Mouse (Mus musculus) thymus, adult 2 months (tissue): ENCODE measurements around the gene D130043K22Rik. TPM values are rescaled to one million over a fixed set of nuclear protein-coding genes. Genes with fewer than 3 reads are reported as not detected.
A peak's percentile ranks its signal among the peaks of the same experiment; 100 is the strongest.

ENCODE experiments used
- DNase-seq: peaks from one replicate; pipeline ENCODE4 v3.0.0; 2021
- H3K27ac ChIP-seq: fragments of 200-500 bp; 2 replicates; pipeline ENCODE4 v1.5.1; 2012; ENCODE audit warnings: low read length, control low read depth; ENCODE audit not compliant: control insufficient read depth, insufficient read depth
- H3K27me3 ChIP-seq: fragments of 200-500 bp; 2 replicates; pipeline ENCODE4 v1.6.1; 2012; ENCODE audit warnings: mild to moderate bottlenecking, low read length, moderate library complexity, mixed read lengths; ENCODE audit not compliant: control insufficient read depth, insufficient read depth
- H3K36me3 ChIP-seq: fragments of 200-500 bp; 2 replicates; pipeline ENCODE4 v1.6.1; 2012; ENCODE audit warnings: mild to moderate bottlenecking, low read length, moderate library complexity; ENCODE audit not compliant: control insufficient read depth, insufficient read depth
- H3K4me1 ChIP-seq: fragments of 200-500 bp; replicated peaks from 2 replicates; pipeline ENCODE4 v1.6.1; 2012; ENCODE audit warnings: low read length; ENCODE audit not compliant: control insufficient read depth, insufficient read depth
- H3K4me3 ChIP-seq: fragments of 200-500 bp; 2 replicates; pipeline ENCODE4 v1.5.1; 2012; ENCODE audit warnings: mild to moderate bottlenecking, low read length, control low read depth, moderate library complexity; ENCODE audit not compliant: control insufficient read depth, insufficient read depth
- CTCF ChIP-seq: fragments of 200-500 bp; IDR thresholded peaks from 2 replicates; pipeline ENCODE4 v1.5.1; 2012; ENCODE audit warnings: mild to moderate bottlenecking, control low read depth, low read length, moderate library complexity, borderline replicate concordance; ENCODE audit not compliant: control insufficient read depth, poor library complexity, insufficient read depth; ENCODE audit errors: extremely low read depth
- POLR2A ChIP-seq: fragments of 200-500 bp; IDR thresholded peaks from 2 replicates; pipeline ENCODE4 v1.6.1; 2012; ENCODE audit warnings: mild to moderate bottlenecking, low read length, control low read depth, moderate library complexity; ENCODE audit not compliant: control insufficient read depth, poor library complexity, insufficient read depth; ENCODE audit errors: extremely low read depth
- WGBS: fragments of 180-500 bp; shearing (Covaris S2); methylation state at CpG from one replicate; pipeline ENCODE4 v1.1.7; 2018; 5-methylcytosine and 5-hydroxymethylcytosine counted together
- polyA plus RNA-seq: library from polyadenylated mRNA; depleted of rRNA; stranded (reverse); fragments of >200 nt; gene quantifications from 2 replicates; pipeline ENCODE4 v1.2.3, GENCODE M21; 2012

D130043K22Rik gene
- polyA plus RNA-seq, 1 experiment = 0.12 TPM

DNA sequence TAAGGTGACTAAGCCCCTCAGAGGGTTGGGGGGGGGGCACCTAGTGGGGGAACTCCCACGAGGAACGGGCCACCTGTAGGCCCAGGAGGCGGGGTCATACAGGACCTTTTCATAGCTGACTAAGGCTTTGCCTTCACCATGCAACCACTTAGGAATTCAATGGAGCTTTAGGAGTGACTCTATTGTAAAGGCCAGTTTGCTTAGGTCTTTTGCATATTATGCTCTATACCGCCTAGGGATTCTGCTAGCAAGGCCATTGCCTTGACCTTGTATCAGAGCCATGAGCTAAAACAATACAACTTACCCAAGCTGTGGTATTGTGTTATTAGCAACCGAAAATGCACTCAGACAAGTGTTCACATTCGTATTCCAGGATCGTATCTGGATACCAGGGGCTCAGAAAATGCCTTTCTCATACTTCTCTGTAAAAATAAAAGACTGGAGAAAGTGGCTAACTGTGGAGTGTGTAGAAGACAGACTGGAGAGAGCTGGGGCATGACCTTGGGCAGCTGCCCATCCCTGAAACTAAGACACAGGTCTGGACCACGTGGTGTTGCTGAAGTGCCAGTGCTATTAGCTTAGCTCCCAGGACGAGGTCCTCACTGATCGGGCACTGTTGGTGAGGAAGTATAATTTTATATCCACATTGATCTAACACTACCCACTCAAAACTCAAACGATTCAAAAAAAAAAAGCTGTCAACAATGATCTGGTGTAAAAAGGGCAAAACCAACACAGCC lies 62.1 kb downstream of the D130043K22Rik start:
- 87% methylated on average over 11 of the region's 11 CpGs for WGBS
- no peaks in the 10 kb centered on the region; the same call in 1 of the 2 replicates for H3K4me1 ChIP-seq
- H3K27ac ChIP-seq = no peak overlapping the region
- no peak for DNase-seq
- H3K27me3 ChIP-seq = no peaks in the 10 kb centered on the region
- no peaks in the 10 kb centered on the region for H3K36me3 ChIP-seq
- H3K4me3 ChIP-seq = no peak overlapping the region
- TF ChIP-seq CTCF (no peak), POLR2A (no peak)

- no peak overlapping the region for H3K4me3 ChIP-seq
- WGBS = 96% methylated on average over 1 of the region's 1 CpGs
- TF ChIP-seq CTCF (no peak), POLR2A (no peak)
- no peak overlapping the region for H3K27ac ChIP-seq
- H3K4me1 ChIP-seq = no peaks in the 10 kb centered on the region; the same call in 1 of the 2 replicates
- DNase-seq = no peak
- H3K36me3 ChIP-seq = no peaks in the 10 kb centered on the region
- no peaks in the 10 kb centered on the region for H3K27me3 ChIP-seq
Observed at GRCm38 (mm10) chr13:24909112-24909511, 64.2 kb downstream of the D130043K22Rik start.

GRCm38 (mm10) chr13:24913576-24913975 lies 68.6 kb downstream of the D130043K22Rik start:
- DNase-seq = no peak
- no peaks in the 10 kb centered on the region for H3K36me3 ChIP-seq
- H3K4me3 ChIP-seq = no peak overlapping the region
- no peaks in the 10 kb centered on the region; the same call in 1 of the 2 replicates for H3K4me1 ChIP-seq
- 95% methylated on average over 7 of the region's 7 CpGs for WGBS
- no peaks in the 10 kb centered on the region for H3K27me3 ChIP-seq
- no peak for TF ChIP-seq CTCF
- TF ChIP-seq POLR2A = no peak
- H3K27ac ChIP-seq = no peak overlapping the region

DNA sequence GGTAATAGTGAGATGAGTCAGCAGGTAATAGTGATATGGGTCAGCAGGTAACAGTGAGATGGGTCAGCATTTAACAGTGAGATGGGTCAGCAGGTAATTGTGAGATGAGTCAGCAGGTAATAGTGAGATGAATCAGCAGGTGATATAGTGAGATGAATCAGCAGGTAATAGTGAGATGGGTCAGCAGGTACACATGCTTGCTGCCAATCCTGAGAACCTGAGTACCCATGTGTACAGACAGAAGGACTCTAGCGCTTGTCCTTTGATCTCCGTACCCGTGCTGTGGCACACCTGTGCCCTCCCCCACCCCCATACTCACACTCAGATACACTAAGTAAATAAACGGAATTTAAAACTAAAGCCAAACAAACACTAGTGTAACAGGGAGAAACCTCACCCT lies 70.0 kb downstream of the D130043K22Rik start:
- Histone ChIP-seq H3K27ac (no peak overlapping the region), H3K4me3 (no peak overlapping the region), H3K4me1 (no peaks in the 10 kb centered on the region; the same call in 1 of the 2 replicates), H3K36me3 (no peaks in the 10 kb centered on the region), H3K27me3 (no peaks in the 10 kb centered on the region)
- 81% methylated on average over 4 of the region's 4 CpGs for WGBS
- DNase-seq = no peak
- no peak for TF ChIP-seq POLR2A
- TF ChIP-seq CTCF = no peak

DNA sequence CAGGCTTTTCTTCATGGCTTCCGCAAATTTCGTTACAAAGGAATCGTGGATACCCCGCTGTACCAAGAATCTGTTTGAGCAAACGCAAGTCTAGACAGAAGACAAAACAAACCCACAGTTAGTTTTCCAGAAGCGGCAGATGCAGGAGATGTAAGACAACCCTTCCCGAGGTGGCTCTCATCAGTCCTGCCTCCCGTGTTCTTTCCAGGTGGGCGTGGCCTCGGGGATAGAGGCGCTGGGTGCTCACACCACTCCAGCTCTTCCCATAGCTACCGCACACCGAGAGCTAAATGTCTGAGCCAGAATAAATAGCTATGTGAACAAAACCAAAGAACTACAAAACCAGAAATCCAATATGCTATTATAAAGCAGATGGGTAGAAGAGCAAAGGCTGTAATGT lies 70.9 kb downstream of the D130043K22Rik start:
- Histone ChIP-seq H3K27ac (no peak overlapping the region), H3K4me3 (no peak overlapping the region), H3K4me1 (no peaks in the 10 kb centered on the region; the same call in none of the 2 replicates), H3K36me3 (no peaks in the 10 kb centered on the region), H3K27me3 (no peaks in the 10 kb centered on the region)
- 91% methylated on average over 13 of the region's 13 CpGs for WGBS
- no peak for DNase-seq
- TF ChIP-seq CTCF (no peak), POLR2A (no peak)

DNA sequence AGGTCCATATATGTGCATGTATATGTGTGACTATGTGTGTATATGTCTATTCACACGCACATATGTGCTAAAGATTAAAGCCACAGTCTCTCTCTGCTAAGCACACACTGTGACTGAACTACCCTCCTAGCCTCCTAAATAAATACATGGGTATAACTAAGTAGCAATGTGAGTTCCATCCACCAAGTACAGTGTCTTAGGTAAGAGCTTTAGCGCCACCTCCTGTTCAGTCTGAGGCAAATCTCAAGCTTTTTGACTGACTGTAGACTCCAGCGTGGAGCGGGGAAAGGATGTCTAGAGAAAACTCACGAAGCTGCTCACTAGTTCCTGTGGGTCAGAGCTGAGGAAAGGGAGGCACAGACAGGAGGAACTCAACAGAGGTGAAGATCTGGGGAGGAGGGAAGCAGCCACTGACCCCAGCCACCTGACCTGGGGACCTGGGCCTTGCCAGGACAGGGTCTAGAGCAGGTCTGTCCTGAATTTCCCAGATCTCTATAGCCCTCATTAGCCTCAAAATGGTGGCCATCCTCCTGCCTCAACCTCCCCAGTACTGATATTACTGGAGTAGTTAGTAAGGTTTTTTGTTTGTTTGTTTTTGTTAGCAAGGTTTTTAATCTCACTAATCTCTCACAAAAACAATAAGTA lies 75.5 kb downstream of the D130043K22Rik start:
- no peaks in the 10 kb centered on the region for H3K27me3 ChIP-seq
- no peaks in the 10 kb centered on the region for H3K36me3 ChIP-seq
- no peak for TF ChIP-seq CTCF
- no peak for TF ChIP-seq POLR2A
- H3K4me1 ChIP-seq = peaks cover 5% of the 10 kb centered on the region
- DNase-seq = peak; percentile 64
- no peak overlapping the region for H3K27ac ChIP-seq
- no peak overlapping the region for H3K4me3 ChIP-seq
- 26% methylated on average over 5 of the region's 5 CpGs for WGBS
